Mouse (Mus musculus): ENCODE measurements around the gene Cct5. TPM values are rescaled to one million over a fixed set of nuclear protein-coding genes. Genes with fewer than 3 reads are reported as not detected.

Gene Cct5
- polyA plus RNA-seq, 1 experiment from 2014 or later, result 828 TPM

GRCm38 (mm10) chr15:31611976-31612375, 10.4 kb upstream of the Cct5 start:
- no peak overlapping the region for H3K9ac ChIP-seq (replicated peaks; ENCODE audit: low read length)
- 86% methylated on average over 4 of the region's 4 CpGs for WGBS
- H3K36me3 ChIP-seq (replicated peaks; ENCODE audit: control insufficient read depth, insufficient read depth, low read depth, low read length), result no peaks in the 10 kb centered on the region

GRCm38 (mm10) chr15:31611027-31611426, 9.4 kb upstream of the Cct5 start:
- H3K4me2 ChIP-seq (ENCODE audit: low read depth, low read length), result no peak overlapping the region
- ATAC-seq (replicated peaks; ENCODE audit: insufficient number of reproducible peaks, low FRiP score, low TSS enrichment, low read depth), result no peak
- H3K9me3 ChIP-seq (replicated peaks; ENCODE audit: control insufficient read depth, low read length), result no peaks in the 10 kb centered on the region
- no peaks in the 10 kb centered on the region for H3K36me3 ChIP-seq (replicated peaks; ENCODE audit: control insufficient read depth, insufficient read depth, low read depth, low read length)
- DNase-seq (ENCODE audit: low spot score), result peak; percentile 53
- H3K9ac ChIP-seq (replicated peaks; ENCODE audit: low read length), result no peak overlapping the region
- H3K4me3 ChIP-seq (ENCODE audit: low read depth, low read length), result no peak overlapping the region
- 67% methylated on average over 3 of the region's 3 CpGs for WGBS
- no peaks in the 10 kb centered on the region for H3K27me3 ChIP-seq (ENCODE audit: control insufficient read depth, insufficient read depth, low read length)
- no peaks in the 10 kb centered on the region for H3K4me1 ChIP-seq (ENCODE audit: control insufficient read depth, insufficient read depth, low read length)
- H3K27ac ChIP-seq (replicated peaks; ENCODE audit: low read depth, low read length), result no peak overlapping the region

More at GRCm38 (mm10) chr15:31611976-31612375, 10.4 kb upstream of the Cct5 start:
- H3K4me2 ChIP-seq (ENCODE audit: low read depth, low read length), result no peak overlapping the region
- H3K4me3 ChIP-seq (ENCODE audit: low read depth, low read length), result no peak overlapping the region
- no peaks in the 10 kb centered on the region for H3K9me3 ChIP-seq (replicated peaks; ENCODE audit: control insufficient read depth, low read length)
- H3K27ac ChIP-seq (replicated peaks; ENCODE audit: low read depth, low read length), result no peak overlapping the region
- H3K4me1 ChIP-seq (ENCODE audit: control insufficient read depth, insufficient read depth, low read length), result no peaks in the 10 kb centered on the region
- H3K27me3 ChIP-seq (ENCODE audit: control insufficient read depth, insufficient read depth, low read length), result no peaks in the 10 kb centered on the region
- no peak for ATAC-seq (replicated peaks; ENCODE audit: insufficient number of reproducible peaks, low FRiP score, low TSS enrichment, low read depth)
- no peak for DNase-seq (ENCODE audit: low spot score)

GRCm38 (mm10) chr15:31606821-31607220, 5.2 kb upstream of the Cct5 start:
- H3K9ac ChIP-seq (replicated peaks; ENCODE audit: low read length), result no peak overlapping the region
- H3K27me3 ChIP-seq (ENCODE audit: control insufficient read depth, insufficient read depth, low read length), result no peaks in the 10 kb centered on the region
- no peaks in the 10 kb centered on the region for H3K36me3 ChIP-seq (replicated peaks; ENCODE audit: control insufficient read depth, insufficient read depth, low read depth, low read length)
- no peak for ATAC-seq (replicated peaks; ENCODE audit: insufficient number of reproducible peaks, low FRiP score, low TSS enrichment, low read depth)
- H3K4me2 ChIP-seq (ENCODE audit: low read depth, low read length), result no peak overlapping the region
- no peak overlapping the region for H3K27ac ChIP-seq (replicated peaks; ENCODE audit: low read depth, low read length)
- DNase-seq (ENCODE audit: low spot score), result no peak
- no peaks in the 10 kb centered on the region for H3K4me1 ChIP-seq (ENCODE audit: control insufficient read depth, insufficient read depth, low read length)
- WGBS, result 72% methylated on average over 6 of the region's 6 CpGs
- no peak overlapping the region for H3K4me3 ChIP-seq (ENCODE audit: low read depth, low read length)
- H3K9me3 ChIP-seq (replicated peaks; ENCODE audit: control insufficient read depth, low read length), result no peaks in the 10 kb centered on the region

GRCm38 (mm10) chr15:31603113-31603512, 1.5 kb upstream of the Cct5 start:
- Histone ChIP-seq H3K36me3 (replicated peaks; ENCODE audit: control insufficient read depth, insufficient read depth, low read depth, low read length) (no peaks in the 10 kb centered on the region), H3K4me1 (ENCODE audit: control insufficient read depth, insufficient read depth, low read length) (no peaks in the 10 kb centered on the region; the same call in 1 of the 2 replicates), H3K4me3 (ENCODE audit: low read depth, low read length) (peak overlapping the region; percentile 95), H3K9me3 (replicated peaks; ENCODE audit: control insufficient read depth, low read length) (no peaks in the 10 kb centered on the region), H3K4me2 (ENCODE audit: low read depth, low read length) (no peak overlapping the region), H3K27me3 (ENCODE audit: control insufficient read depth, insufficient read depth, low read length) (no peaks in the 10 kb centered on the region), H3K27ac (replicated peaks; ENCODE audit: low read depth, low read length) (no peak overlapping the region), H3K9ac (replicated peaks; ENCODE audit: low read length) (peak overlapping the region; percentile 91; the same call in 1 of the 2 replicates)
- WGBS, result 87% methylated on average over 13 of the region's 13 CpGs
- no peak for ATAC-seq (replicated peaks; ENCODE audit: insufficient number of reproducible peaks, low FRiP score, low TSS enrichment, low read depth)
- DNase-seq (ENCODE audit: low spot score), result no peak

GRCm38 (mm10) chr15:31602426-31602825, 822 bp upstream of the Cct5 start:
- H3K36me3 ChIP-seq (replicated peaks; ENCODE audit: control insufficient read depth, insufficient read depth, low read depth, low read length), result no peaks in the 10 kb centered on the region
- H3K27ac ChIP-seq (replicated peaks; ENCODE audit: low read depth, low read length), result peak overlapping the region; percentile 85
- H3K4me1 ChIP-seq (ENCODE audit: control insufficient read depth, insufficient read depth, low read length), result no peaks in the 10 kb centered on the region; the same call in 1 of the 2 replicates
- no peaks in the 10 kb centered on the region for H3K9me3 ChIP-seq (replicated peaks; ENCODE audit: control insufficient read depth, low read length)
- peak overlapping the region; percentile 91 for H3K9ac ChIP-seq (replicated peaks; ENCODE audit: low read length)
- peak; percentile 78 for DNase-seq (ENCODE audit: low spot score)
- ATAC-seq (replicated peaks; ENCODE audit: insufficient number of reproducible peaks, low FRiP score, low TSS enrichment, low read depth), result peak; percentile 72
- H3K4me3 ChIP-seq (ENCODE audit: low read depth, low read length), result peak overlapping the region; percentile 95
- WGBS, result 8% methylated on average over 15 of the region's 15 CpGs
- no peaks in the 10 kb centered on the region for H3K27me3 ChIP-seq (ENCODE audit: control insufficient read depth, insufficient read depth, low read length)
- H3K4me2 ChIP-seq (ENCODE audit: low read depth, low read length), result peak overlapping the region; percentile 39

- Histone ChIP-seq H3K4me2 (ENCODE audit: low read depth, low read length) (peak overlapping the region; percentile 88), H3K27me3 (ENCODE audit: control insufficient read depth, insufficient read depth, low read length) (no peaks in the 10 kb centered on the region), H3K36me3 (replicated peaks; ENCODE audit: control insufficient read depth, insufficient read depth, low read depth, low read length) (0 out of 2 replicates have a peak, but pooled peaks cover 2% of the 10 kb centered on the region), H3K9ac (replicated peaks; ENCODE audit: low read length) (peak overlapping the region; percentile 96), H3K4me1 (ENCODE audit: control insufficient read depth, insufficient read depth, low read length) (no peaks in the 10 kb centered on the region; the same call in 1 of the 2 replicates), H3K27ac (replicated peaks; ENCODE audit: low read depth, low read length) (peak overlapping the region; percentile 85), H3K9me3 (replicated peaks; ENCODE audit: control insufficient read depth, low read length) (no peaks in the 10 kb centered on the region), H3K4me3 (ENCODE audit: low read depth, low read length) (peak overlapping the region; percentile 95)
- ATAC-seq (replicated peaks; ENCODE audit: insufficient number of reproducible peaks, low FRiP score, low TSS enrichment, low read depth) (peak; percentile 68), DNase-seq (ENCODE audit: low spot score) (no peak)
- WGBS, result under 1% methylated on average over 33 of the region's 33 CpGs
These were observed 342 bp downstream of the Cct5 start for GRCm38 (mm10) chr15:31601279-31601645.

- 69% methylated on average over 4 of the region's 4 CpGs for WGBS
- H3K4me3 ChIP-seq (ENCODE audit: low read depth, low read length), result peak overlapping the region; percentile 95; the same call in 1 of the 2 replicates
- no peak for ATAC-seq (replicated peaks; ENCODE audit: insufficient number of reproducible peaks, low FRiP score, low TSS enrichment, low read depth)
These were observed 1.8 kb downstream of the Cct5 start for GRCm38 (mm10) chr15:31599834-31600233.

GRCm38 (mm10) chr15:31595651-31596050, 6.0 kb downstream of the Cct5 start:
- 90% methylated on average over 7 of the region's 7 CpGs for WGBS
- Histone ChIP-seq H3K9me3 (replicated peaks; ENCODE audit: control insufficient read depth, low read length) (no peaks in the 10 kb centered on the region), H3K9ac (replicated peaks; ENCODE audit: low read length) (no peak overlapping the region), H3K27me3 (ENCODE audit: control insufficient read depth, insufficient read depth, low read length) (no peaks in the 10 kb centered on the region), H3K27ac (replicated peaks; ENCODE audit: low read depth, low read length) (no peak overlapping the region), H3K4me3 (ENCODE audit: low read depth, low read length) (no peak overlapping the region), H3K4me2 (ENCODE audit: low read depth, low read length) (no peak overlapping the region), H3K4me1 (ENCODE audit: control insufficient read depth, insufficient read depth, low read length) (no peaks in the 10 kb centered on the region; the same call in 1 of the 2 replicates), H3K36me3 (replicated peaks; ENCODE audit: control insufficient read depth, insufficient read depth, low read depth, low read length) (peaks cover 22% of the 10 kb centered on the region)
- no peak for ATAC-seq (replicated peaks; ENCODE audit: insufficient number of reproducible peaks, low FRiP score, low TSS enrichment, low read depth)
- DNase-seq (ENCODE audit: low spot score), result no peak

More at GRCm38 (mm10) chr15:31599834-31600233, 1.8 kb downstream of the Cct5 start:
- peak overlapping the region; percentile 88 for H3K4me2 ChIP-seq (ENCODE audit: low read depth, low read length)
- no peaks in the 10 kb centered on the region; the same call in 1 of the 2 replicates for H3K4me1 ChIP-seq (ENCODE audit: control insufficient read depth, insufficient read depth, low read length)
- H3K27ac ChIP-seq (replicated peaks; ENCODE audit: low read depth, low read length), result no peak overlapping the region
- no peak overlapping the region for H3K9ac ChIP-seq (replicated peaks; ENCODE audit: low read length)
- DNase-seq (ENCODE audit: low spot score), result no peak
- peaks cover 5% of the 10 kb centered on the region for H3K36me3 ChIP-seq (replicated peaks; ENCODE audit: control insufficient read depth, insufficient read depth, low read depth, low read length)
- H3K27me3 ChIP-seq (ENCODE audit: control insufficient read depth, insufficient read depth, low read length), result no peaks in the 10 kb centered on the region
- H3K9me3 ChIP-seq (replicated peaks; ENCODE audit: control insufficient read depth, low read length), result no peaks in the 10 kb centered on the region

Data from embryonic facial prominence, embryonic 11.5 days (tissue).